Mouse (Mus musculus): ENCODE measurements around the gene Vil1.

The Vil1 gene

GRCm38 (mm10) chr1:74408589-74409504, at the start of gene Vil1:
Gene Vil1 (plus strand): TSS chr1:74409376.
- DNase-seq (ENCODE audit: low spot score in 2 of 2), result no peak

- DNase-seq (ENCODE audit: low spot score in 2 of 2), result no peak
These were observed 49.1 kb upstream of the Vil1 start for GRCm38 (mm10) chr1:74359952-74360517.

GRCm38 (mm10) chr1:74361812-74362211, 47.4 kb upstream of the Vil1 start, which contains the start of gene Catip:
Gene Catip (plus strand): TSS chr1:74362108.
- peak; percentile 24 to 68 for DNase-seq (ENCODE audit: low spot score in 2 of 2)

GRCm38 (mm10) chr1:74362325-74363229, 46.6 kb upstream of the Vil1 start:
- no peak for DNase-seq (ENCODE audit: low spot score in 2 of 2)

GRCm38 (mm10) chr1:74363437-74363836, 45.7 kb upstream of the Vil1 start:
- no peak for DNase-seq (ENCODE audit: low spot score in 2 of 2)

- DNase-seq (ENCODE audit: low spot score in 2 of 2), result no peak
These were observed 44.9 kb upstream of the Vil1 start for GRCm38 (mm10) chr1:74364270-74364669.

GRCm38 (mm10) chr1:74367886-74368645, 41.1 kb upstream of the Vil1 start:
- DNase-seq (ENCODE audit: low spot score in 2 of 2), result no peak

- no peak for DNase-seq (ENCODE audit: low spot score in 2 of 2)
These were observed 39.1 kb upstream of the Vil1 start for GRCm38 (mm10) chr1:74370040-74370439.

GRCm38 (mm10) chr1:74373372-74373771, 35.8 kb upstream of the Vil1 start:
- no peak for DNase-seq (ENCODE audit: low spot score in 2 of 2)

- no peak for DNase-seq (ENCODE audit: low spot score in 2 of 2)
These were observed 34.2 kb upstream of the Vil1 start, which contains the start of gene Slc11a1 for GRCm38 (mm10) chr1:74374980-74375379. Gene Slc11a1 (plus strand): TSS chr1:74375195.

- DNase-seq (ENCODE audit: low spot score in 2 of 2), result no peak
These were observed 33.6 kb upstream of the Vil1 start for GRCm38 (mm10) chr1:74375561-74375960.

- DNase-seq (ENCODE audit: low spot score in 2 of 2), result no peak
These were observed 32.8 kb upstream of the Vil1 start for GRCm38 (mm10) chr1:74376396-74376795.

GRCm38 (mm10) chr1:74379058-74379504, 30.1 kb upstream of the Vil1 start:
- DNase-seq (ENCODE audit: low spot score in 2 of 2), result no peak

GRCm38 (mm10) chr1:74380484-74380883, 28.7 kb upstream of the Vil1 start:
- DNase-seq (ENCODE audit: low spot score in 2 of 2), result no peak

- no peak for DNase-seq (ENCODE audit: low spot score in 2 of 2)
These were observed 27.6 kb upstream of the Vil1 start for GRCm38 (mm10) chr1:74381588-74382021.

- no peak for DNase-seq (ENCODE audit: low spot score in 2 of 2)
These were observed 25.8 kb upstream of the Vil1 start for GRCm38 (mm10) chr1:74383385-74383784.

GRCm38 (mm10) chr1:74384525-74384924, 24.7 kb upstream of the Vil1 start:
- no peak for DNase-seq (ENCODE audit: low spot score in 2 of 2)

GRCm38 (mm10) chr1:74385064-74385463, 24.1 kb upstream of the Vil1 start:
- no peak for DNase-seq (ENCODE audit: low spot score in 2 of 2)

- no peak for DNase-seq (ENCODE audit: low spot score in 2 of 2)
These were observed 23.6 kb upstream of the Vil1 start for GRCm38 (mm10) chr1:74385531-74385930.

GRCm38 (mm10) chr1:74386363-74386713, 22.8 kb upstream of the Vil1 start:
- no peak for DNase-seq (ENCODE audit: low spot score in 2 of 2)

- peak; percentile 87 to 92 for DNase-seq (ENCODE audit: low spot score in 2 of 2)
These were observed 22.3 kb upstream of the Vil1 start for GRCm38 (mm10) chr1:74386714-74387385.
